Mouse (Mus musculus) layer of hippocampus, adult 18-20 months (tissue): ENCODE measurements at regions not wholly inside any gene's neighbourhood (a gene's known extent, or its start where the extent isn't known, plus 50 kb on each side); places are given as distances from the start of the nearest gene placed in this dataset.
"Not testable (repeated sequence)": the region's sequence is repeated elsewhere in the genome, so short reads cannot be mapped to it uniquely, and the experiment has no call there.

ENCODE experiments used
- DNase-seq, 2 experiments: peaks; one replicate each; pipeline ENCODE4 v3.0.0; 2022; ENCODE audit warnings: low spot score in 2 of 2

GRCm38 (mm10) chr2:21976337-21976736, 251.0 kb upstream of the Myo3a start:
- DNase-seq, result no peak

GRCm38 (mm10) chr2:21976831-21977230, 250.5 kb upstream of the Myo3a start:
- no peak for DNase-seq

GRCm38 (mm10) chr2:21980177-21980576, 247.1 kb upstream of the Myo3a start:
- DNase-seq, result no peak

- peak; percentile 33 to 61 for DNase-seq
Measured at GRCm38 (mm10) chr2:22024438-22024837, 202.9 kb upstream of the Myo3a start.

DNA sequence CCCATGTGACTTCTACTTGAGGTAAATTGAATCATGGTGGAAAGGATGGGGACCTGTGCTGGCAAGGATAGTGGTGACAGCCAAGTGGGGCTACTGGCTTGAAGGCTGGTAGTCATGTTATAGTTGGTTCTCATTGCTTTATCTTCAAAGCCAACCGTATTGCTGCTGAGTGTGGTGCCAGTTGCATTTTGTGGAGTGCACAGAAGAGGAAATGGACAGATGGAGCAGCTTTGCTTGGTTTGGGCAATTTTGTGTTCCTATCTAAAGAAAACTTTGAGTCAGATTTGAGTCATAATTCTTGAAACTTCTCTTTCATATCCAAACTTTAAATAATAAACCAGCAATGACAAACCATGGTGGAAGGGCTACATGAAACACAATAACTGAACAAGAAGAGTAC, 200.5 kb upstream of the Myo3a start:
- DNase-seq, result peak in 1 of 2 experiments; percentile 10

DNA sequence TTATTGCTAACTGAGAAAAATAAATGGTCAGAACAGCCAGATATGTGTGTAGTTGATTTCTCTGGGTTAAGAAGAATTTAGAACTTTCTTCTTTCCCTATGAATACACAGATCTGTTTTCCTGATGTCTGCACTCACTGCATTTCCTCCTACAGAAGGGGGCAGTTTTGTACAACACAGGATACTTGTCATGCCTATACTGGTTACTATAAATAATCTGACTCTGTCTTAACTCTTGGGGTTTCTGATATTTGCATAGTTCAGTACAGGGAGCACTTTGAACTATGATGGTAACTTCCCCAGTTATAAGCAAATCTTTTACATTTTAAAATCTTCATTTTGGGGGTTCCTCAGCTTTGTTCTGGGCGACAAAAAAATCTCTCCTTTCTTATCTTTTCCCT, 198.7 kb upstream of the Myo3a start:
- no peak for DNase-seq

- DNase-seq, result no peak
Measured at GRCm38 (mm10) chr2:22029022-22029803, 198.1 kb upstream of the Myo3a start.

GRCm38 (mm10) chr2:22029804-22030194, 197.5 kb upstream of the Myo3a start:
- DNase-seq, result no peak

DNA sequence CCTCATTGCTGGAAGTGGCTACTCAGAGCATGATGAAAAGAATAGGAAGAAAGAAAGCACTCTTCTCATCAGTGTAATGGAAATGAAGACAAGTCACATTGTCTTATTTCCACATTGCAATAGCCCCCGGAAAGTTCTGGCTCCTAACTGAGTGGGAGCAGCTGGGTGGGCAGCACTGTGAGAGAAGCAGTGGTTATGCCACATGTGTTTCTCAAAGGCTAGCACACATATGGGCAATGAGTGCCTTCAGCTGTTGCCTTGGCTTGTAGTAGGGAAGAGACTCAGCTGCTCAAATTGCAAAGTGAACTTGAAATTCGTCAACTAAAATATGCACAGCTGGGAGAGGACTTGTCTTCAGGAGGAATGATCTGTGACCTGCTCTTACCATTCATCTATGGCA, 190.5 kb upstream of the Myo3a start:
- no peak for DNase-seq

GRCm38 (mm10) chr2:22038780-22039179, 188.5 kb upstream of the Myo3a start:
- peak in 1 of 2 experiments; percentile 3 for DNase-seq

DNA sequence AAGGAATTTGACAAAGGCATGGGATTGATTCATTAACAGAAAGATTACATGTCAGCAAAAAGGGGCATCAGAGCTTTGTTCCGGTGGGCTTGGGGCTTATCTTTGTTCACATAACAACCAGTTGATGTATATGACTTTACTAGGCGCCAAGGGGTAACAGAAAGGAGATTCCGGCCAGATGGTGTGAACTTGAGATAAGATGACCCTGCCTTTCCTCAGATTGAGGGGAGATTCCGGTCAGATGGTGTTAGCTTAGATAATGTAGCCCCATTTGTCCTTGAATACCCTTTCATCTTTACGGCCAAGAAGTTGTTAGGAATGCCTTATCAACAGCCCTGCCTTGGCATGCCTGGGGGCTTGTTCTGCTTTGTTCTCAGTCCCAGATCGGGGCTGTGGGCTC, 183.4 kb upstream of the Myo3a start:
- not testable (repeated sequence) for DNase-seq

DNA sequence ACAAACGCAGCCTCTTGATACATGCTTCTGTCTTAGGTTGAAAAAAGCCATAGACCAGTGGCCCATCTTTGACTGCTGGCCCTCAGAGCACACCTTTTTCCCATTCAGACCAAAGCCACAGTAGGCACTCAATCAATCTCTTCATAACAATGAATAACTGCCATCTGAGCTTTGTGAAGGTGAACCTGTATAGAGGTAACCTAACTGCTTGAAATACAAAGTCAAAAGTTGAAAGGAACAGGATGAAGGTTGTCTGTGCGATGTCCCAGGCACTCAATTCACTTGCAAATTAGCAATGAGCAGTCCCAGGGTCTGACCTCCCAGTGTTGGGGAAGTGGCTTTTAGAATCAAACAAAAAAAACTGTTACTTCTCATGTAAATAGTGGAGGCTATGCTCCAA, 182.4 kb upstream of the Myo3a start:
- DNase-seq, result no peak

GRCm38 (mm10) chr2:22047465-22047864, 179.8 kb upstream of the Myo3a start:
- DNase-seq, result no peak

DNA sequence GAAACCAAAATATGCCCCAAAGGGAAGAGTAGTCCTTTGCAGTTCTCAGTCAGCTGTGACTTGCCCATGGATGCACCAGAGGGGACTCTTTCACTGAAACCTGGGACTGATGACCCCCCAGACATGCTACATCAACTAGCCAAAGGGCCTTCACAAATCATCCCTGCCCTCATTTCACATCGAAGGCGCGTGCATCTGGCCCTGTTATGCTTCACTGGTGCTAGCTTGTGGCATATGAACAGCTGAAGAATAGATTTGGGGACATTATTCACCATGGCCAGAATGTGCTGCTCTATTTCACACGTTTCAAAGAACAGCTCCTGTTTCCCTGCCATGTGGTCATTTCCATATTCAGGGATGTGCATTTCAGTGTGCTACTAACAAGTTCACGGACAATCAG, 160.8 kb upstream of the Myo3a start:
- no peak for DNase-seq

- no peak for DNase-seq
Measured at GRCm38 (mm10) chr2:22096848-22097247, 130.5 kb upstream of the Myo3a start.

- no peak for DNase-seq
Measured at GRCm38 (mm10) chr2:22105150-22105549, 122.2 kb upstream of the Myo3a start.

DNA sequence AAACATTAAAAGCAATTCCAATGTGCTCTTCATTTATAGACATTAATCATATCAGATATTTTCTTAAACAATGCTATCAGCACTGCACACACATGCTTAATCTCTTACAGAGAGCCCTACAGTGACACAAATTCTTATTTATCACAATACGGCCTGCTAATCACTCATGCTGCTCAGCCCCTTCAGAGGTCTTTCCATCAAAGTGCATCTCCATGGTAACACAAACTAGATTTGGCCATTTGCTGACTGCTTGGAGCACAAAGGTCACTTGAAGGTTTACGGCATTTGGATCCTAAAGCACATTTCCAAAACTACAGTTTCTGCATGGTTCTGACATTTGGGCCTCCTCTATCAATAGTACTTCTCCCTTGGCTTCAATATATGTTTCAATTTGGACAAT, 77.6 kb upstream of the Myo3a start:
- DNase-seq, result no peak

- DNase-seq, result no peak
Measured at GRCm38 (mm10) chr2:22156576-22156975, 70.7 kb upstream of the Myo3a start.

DNA sequence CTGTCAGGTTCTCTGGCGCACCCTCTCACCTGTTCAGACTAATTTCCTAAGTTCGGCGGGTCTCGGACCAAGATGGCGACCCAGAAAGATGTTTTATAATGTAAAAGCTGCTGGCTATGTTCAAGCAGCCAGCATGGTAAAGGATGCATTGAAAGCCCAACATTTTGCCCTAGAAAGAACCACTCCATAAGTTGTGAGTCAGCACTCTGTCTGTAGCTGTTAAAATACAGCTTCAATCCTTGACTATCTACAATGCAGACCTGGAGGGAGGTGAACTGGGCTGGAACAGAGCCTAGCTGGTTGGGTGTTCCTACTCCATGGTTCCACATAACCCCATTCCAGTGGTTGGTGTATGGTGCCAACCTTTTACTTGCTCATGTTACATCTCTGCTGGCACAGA, 61.9 kb upstream of the Myo3a start:
- DNase-seq, result no peak

DNA sequence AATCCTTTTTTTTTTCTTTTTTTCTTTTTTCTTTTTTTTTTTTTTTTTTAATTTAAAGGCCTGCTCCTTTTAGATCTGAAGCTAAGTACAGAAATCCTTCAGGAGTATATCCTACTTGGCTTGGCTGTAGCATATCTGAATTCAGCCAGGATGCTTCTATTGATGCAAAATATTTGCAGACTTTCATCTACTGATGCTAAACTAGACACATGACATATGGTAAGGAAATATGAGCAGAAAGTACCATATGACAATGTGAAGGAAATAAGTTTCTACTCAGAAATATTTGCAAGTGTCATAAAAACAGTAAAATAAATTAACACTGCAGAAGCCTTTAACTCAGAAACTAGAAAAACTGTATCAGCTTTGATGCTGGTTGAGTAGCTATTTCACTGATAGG, 61.4 kb upstream of the Myo3a start:
- DNase-seq, result peak in 1 of 2 experiments; percentile 2
